Mouse (Mus musculus) CH12.LX (cell line): Measurements from ENCODE around the gene Pgam2. TPM values are rescaled to one million over a fixed set of nuclear protein-coding genes. Genes with fewer than 3 reads are reported as not detected.

Experiments used
- DNase-seq: peaks from one replicate; pipeline ENCODE4 v3.0.0-alpha.2; 2013; ENCODE audit errors: extremely low read depth
- H3K27ac ChIP-seq: 2 replicates; pipeline ENCODE4 v1.5.1; 2012; ENCODE audit warnings: low read depth, mild to moderate bottlenecking, control low read depth, moderate library complexity; ENCODE audit not compliant: insufficient read depth
- H3K27me3 ChIP-seq: replicated peaks from 2 replicates; pipeline ENCODE3; 2012; ENCODE audit warnings: inconsistent platforms
- H3K36me3 ChIP-seq, 2 experiments: replicated peaks in 1 of 2; 2 replicates each; pipeline versions ENCODE3 to v1.6.1; 2012; ENCODE audit warnings: inconsistent platforms in 1 of 2, low read length in 1 of 2, mild to moderate bottlenecking in 1 of 2, mixed read lengths in 1 of 2, moderate library complexity in 1 of 2; ENCODE audit not compliant: control insufficient read depth in 1 of 2, insufficient read depth in 1 of 2
- H3K4me1 ChIP-seq, 2 experiments: 2 replicates each; pipeline ENCODE4 v1.6.1; 2012; ENCODE audit warnings: inconsistent platforms in 1 of 2, moderate library complexity in 1 of 2; ENCODE audit not compliant: insufficient read depth in 2 of 2, control insufficient read depth in 1 of 2
- H3K4me2 ChIP-seq: 2 replicates; pipeline ENCODE4 v1.6.1; 2012; ENCODE audit warnings: low read depth, mild to moderate bottlenecking, control low read depth; ENCODE audit not compliant: poor library complexity, insufficient read depth, severe bottlenecking
- H3K4me3 ChIP-seq, 3 experiments: fragments of 150-350 bp in 1 of 3; sonication (generic) in 1 of 3; replicated peaks in 1 of 3; 2 replicates each; pipeline versions ENCODE3 to v1.5.1; 2011 to 2012; ENCODE audit warnings: low read depth in 2 of 3, low read length in 2 of 3, mild to moderate bottlenecking in 2 of 3, moderate library complexity in 2 of 3, control low read depth in 1 of 3, improper control_type of control experiment in 1 of 3, inconsistent platforms in 1 of 3, mixed read lengths in 1 of 3; ENCODE audit not compliant: poor library complexity in 1 of 3
- H3K79me2 ChIP-seq: replicated peaks from 2 replicates; pipeline ENCODE4 v1.6.1; 2012; ENCODE audit warnings: mild to moderate bottlenecking, moderate library complexity; ENCODE audit not compliant: control insufficient read depth, poor library complexity, insufficient read depth, severe bottlenecking; ENCODE audit errors: extremely low read depth
- H3K9ac ChIP-seq: 2 replicates; pipeline ENCODE4 v1.6.1; 2012; ENCODE audit warnings: low read depth, mild to moderate bottlenecking, control low read depth, moderate library complexity; ENCODE audit not compliant: insufficient read depth
- H3K9me3 ChIP-seq: replicated peaks from 2 replicates; pipeline ENCODE3; 2012; ENCODE audit warnings: low read length, inconsistent platforms, mixed read lengths
- BHLHE40 ChIP-seq: IDR thresholded peaks from 2 replicates; pipeline ENCODE4 v1.6.1; 2011; ENCODE audit warnings: mild to moderate bottlenecking, low read depth, low read length, improper control_type of control experiment
- CHD2 ChIP-seq: IDR thresholded peaks from 2 replicates; pipeline ENCODE4 v1.6.1; 2011; ENCODE audit warnings: low read length, improper control_type of control experiment
- E2F4 ChIP-seq: IDR thresholded peaks from 2 replicates; pipeline ENCODE4 v1.6.1; 2011; ENCODE audit warnings: low read depth, low read length, improper control_type of control experiment; ENCODE audit not compliant: insufficient replicate concordance
- EP300 ChIP-seq: IDR thresholded peaks from 2 replicates; pipeline ENCODE4 v1.6.1; 2011; ENCODE audit warnings: low read length, improper control_type of control experiment
- ETS1 ChIP-seq: conservative IDR thresholded peaks from 2 replicates; pipeline ENCODE4 v1.6.1; 2012; ENCODE audit warnings: low read depth, mild to moderate bottlenecking, inconsistent platforms, low read length, improper control_type of control experiment, moderate library complexity
- HCFC1 ChIP-seq: IDR thresholded peaks from 2 replicates; pipeline ENCODE4 v1.6.1; 2012; ENCODE audit warnings: low read depth, mild to moderate bottlenecking, inconsistent platforms, low read length, improper control_type of control experiment
- IRF4 ChIP-seq: IDR thresholded peaks from 2 replicates; pipeline ENCODE4 v1.6.1; 2014; ENCODE audit warnings: low read depth, mild to moderate bottlenecking, inconsistent platforms, low read length, improper control_type of control experiment
- JUN ChIP-seq: IDR thresholded peaks from 2 replicates; pipeline ENCODE4 v1.6.1; 2011; ENCODE audit warnings: low read depth, mild to moderate bottlenecking, low read length, improper control_type of control experiment, moderate library complexity; ENCODE audit not compliant: insufficient read depth
- MAX ChIP-seq: IDR thresholded peaks from 2 replicates; pipeline ENCODE4 v1.6.1; 2011; ENCODE audit warnings: low read length, improper control_type of control experiment
- MAZ ChIP-seq: IDR thresholded peaks from 2 replicates; pipeline ENCODE4 v1.6.1; 2012; ENCODE audit warnings: low read depth, mild to moderate bottlenecking, inconsistent platforms, low read length, improper control_type of control experiment, moderate library complexity
- NELFE ChIP-seq: IDR thresholded peaks from 2 replicates; pipeline ENCODE4 v1.6.1; 2011; ENCODE audit warnings: low read depth, low read length, improper control_type of control experiment
- PAX5 ChIP-seq: IDR thresholded peaks from 2 replicates; pipeline ENCODE4 v1.6.1; 2012; ENCODE audit warnings: low read length, inconsistent platforms, mixed read lengths
- POLR2A ChIP-seq: IDR thresholded peaks from 2 replicates; pipeline ENCODE4 v1.6.1; 2011; ENCODE audit warnings: low read depth, mild to moderate bottlenecking, improper control_type of control experiment, low read length
- POLR2AphosphoS2 ChIP-seq: IDR thresholded peaks from 2 replicates; pipeline ENCODE4 v1.6.1; 2011; ENCODE audit warnings: low read depth, low read length, improper control_type of control experiment
- RCOR1 ChIP-seq: conservative IDR thresholded peaks from 2 replicates; pipeline ENCODE4 v1.6.1; 2012; ENCODE audit warnings: low read depth, mild to moderate bottlenecking, inconsistent platforms, low read length, improper control_type of control experiment
- SIN3A ChIP-seq: IDR thresholded peaks from 2 replicates; pipeline ENCODE4 v1.6.1; 2012; ENCODE audit warnings: low read length, improper control_type of control experiment, inconsistent platforms
- TCF12 ChIP-seq: IDR thresholded peaks from 2 replicates; pipeline ENCODE4 v1.6.1; 2014; ENCODE audit warnings: low read depth, mild to moderate bottlenecking, inconsistent platforms, low read length, improper control_type of control experiment
- USF1 ChIP-seq: IDR thresholded peaks from 2 replicates; pipeline ENCODE4 v1.6.1; 2014; ENCODE audit warnings: low read depth, mild to moderate bottlenecking, inconsistent platforms, low read length, improper control_type of control experiment
- USF2 ChIP-seq: conservative IDR thresholded peaks from 2 replicates; pipeline ENCODE4 v1.6.1; 2011; ENCODE audit warnings: low read depth, low read length, improper control_type of control experiment
- ZC3H11A ChIP-seq: IDR thresholded peaks from 2 replicates; pipeline ENCODE4 v1.6.1; 2012; ENCODE audit warnings: low read depth, mild to moderate bottlenecking, inconsistent platforms, low read length, improper control_type of control experiment
- ZKSCAN1 ChIP-seq: IDR thresholded peaks from 2 replicates; pipeline ENCODE4 v1.6.1; 2012; ENCODE audit warnings: low read depth, inconsistent platforms, low read length, improper control_type of control experiment, borderline replicate concordance
- ZNF384 ChIP-seq: IDR thresholded peaks from 2 replicates; pipeline ENCODE4 v1.6.1; 2012; ENCODE audit warnings: low read depth, low read length, improper control_type of control experiment, inconsistent platforms
- dilution Hi-C: fragments of 300-500 bp; cut with MboI; formaldehyde crosslinking; loops from 2 replicates; pipeline ENCODE4 v1.14.3; 2020; ENCODE audit warnings: low sequenced_read_pairs; ENCODE audit not compliant: extremely low pct_unique_long_range_greater_than_20kb, extremely low pct_ligation_motif_present
- in situ Hi-C: fragments of 300-500 bp; cut with MboI; formaldehyde crosslinking; loops from 3 replicates; pipeline ENCODE4 v1.14.3; 2019; ENCODE audit warnings: low sequenced_read_pairs, low pct_ligation_motif_present, low pct_unique_long_range_greater_than_20kb, mixed read lengths
- polyA plus RNA-seq: library from polyadenylated mRNA; unstranded; fragments of >175 nt; gene quantifications from 2 replicates; pipeline ENCODE4 v1.2.1, GENCODE M21; 2012; ENCODE audit warnings: low read depth; ENCODE audit not compliant: insufficient read length
- total RNA-seq, 2 experiments: library from RNA; depleted of rRNA; stranded (reverse); fragments of 300-350 nt in 1 of 2; fragments of >200 nt in 1 of 2; gene quantifications; 2 replicates each; pipeline ENCODE4 v1.2.3; 2012 to 2014

Gene Pgam2
- total and polyA plus RNA-seq, 3 experiments = 0.64 to 2.5 TPM; not detected in 1

- H3K9me3 ChIP-seq = peaks cover 4% of the 10 kb centered on the region
- H3K9ac ChIP-seq = no peak overlapping the region
- peaks cover 36 to 44% of the 10 kb centered on the region in 2 experiments for H3K36me3 ChIP-seq
- H3K4me1 ChIP-seq = peaks cover 13 to 24% of the 10 kb centered on the region in 2 experiments
- in situ Hi-C loops (no loop called here), dilution Hi-C loops (no loop called here)
- TF ChIP-seq EP300 = peak; percentile 52; the same call in 1 of the 2 replicates
- TF ChIP-seq ZC3H11A = no peak
- TF ChIP-seq NELFE = no peak
- peak; percentile 29; the same call in 1 of the 2 replicates for TF ChIP-seq TCF12
- TF ChIP-seq USF1 = no peak
- TF ChIP-seq POLR2AphosphoS2 = peak; percentile 67
- H3K4me3 ChIP-seq = no peak overlapping the region
- H3K79me2 ChIP-seq = no peaks in the 10 kb centered on the region
- DNase-seq = no peak
- no peak overlapping the region for H3K27ac ChIP-seq
- H3K27me3 ChIP-seq = no peaks in the 10 kb centered on the region
- H3K4me2 ChIP-seq = no peak overlapping the region
Observed at GRCm38 (mm10) chr11:5802457-5803217, 896 bp downstream of the Pgam2 start.

GRCm38 (mm10) chr11:5802005-5802404, 1.5 kb downstream of the Pgam2 start:
- peaks cover 43 to 50% of the 10 kb centered on the region in 2 experiments for H3K36me3 ChIP-seq
- no peak for TF ChIP-seq POLR2A
- no peak for TF ChIP-seq ZKSCAN1
- TF ChIP-seq MAX = no peak
- no peak for TF ChIP-seq USF2
- TF ChIP-seq E2F4 = no peak
- no peak for TF ChIP-seq ZNF384
- no peak for TF ChIP-seq BHLHE40
- TF ChIP-seq TCF12 = no peak
- no peak for TF ChIP-seq HCFC1
- no peak for TF ChIP-seq CHD2
- TF ChIP-seq ZC3H11A = no peak
- TF ChIP-seq SIN3A = no peak
- no peak for TF ChIP-seq MAZ
- TF ChIP-seq JUN = no peak
- no peak for TF ChIP-seq ETS1
- no peak for TF ChIP-seq IRF4
- TF ChIP-seq RCOR1 = no peak
- no peak for TF ChIP-seq PAX5
- TF ChIP-seq, all 38 proteins: peak for 0
- H3K9ac ChIP-seq = no peak overlapping the region
- H3K27ac ChIP-seq = no peak overlapping the region
- no peak overlapping the region for H3K4me2 ChIP-seq
- in situ Hi-C loops = no loop called here
- no peaks in the 10 kb centered on the region for H3K79me2 ChIP-seq
- H3K4me3 ChIP-seq = no peak overlapping the region
- H3K4me1 ChIP-seq = peaks cover 16 to 25% of the 10 kb centered on the region in 2 experiments
- H3K27me3 ChIP-seq = no peaks in the 10 kb centered on the region
- H3K9me3 ChIP-seq = peaks cover 2% of the 10 kb centered on the region
- no peak for DNase-seq
- dilution Hi-C loops = no loop called here
